Mouse (Mus musculus) megakaryocyte, embryonic 14.5 days (primary cell): ENCODE results near the gene Fam129b. TPM values are rescaled to one million over a fixed set of nuclear protein-coding genes. Genes with fewer than 3 reads are reported as not detected.
A peak's percentile ranks its signal among the peaks of the same experiment; 100 is the strongest.

ENCODE experiments used
- H3K27me3 ChIP-seq: replicated peaks from 2 replicates; pipeline ENCODE3; 2012; ENCODE audit warnings: inconsistent platforms
- H3K36me3 ChIP-seq: replicated peaks from 2 replicates; pipeline ENCODE3; 2012; ENCODE audit warnings: low read length, inconsistent platforms, mixed read lengths
- H3K4me1 ChIP-seq: 2 replicates; pipeline ENCODE4 v1.6.1; 2012; ENCODE audit warnings: inconsistent platforms
- H3K4me3 ChIP-seq: replicated peaks from 2 replicates; pipeline ENCODE3; 2012; ENCODE audit warnings: moderate library complexity, mild to moderate bottlenecking, inconsistent platforms
- H3K9me3 ChIP-seq: 2 replicates; pipeline ENCODE4 v1.6.1; 2012; ENCODE audit warnings: inconsistent platforms
- FLI1 ChIP-seq: IDR thresholded peaks from 2 replicates; pipeline ENCODE4 v1.6.1; 2012; ENCODE audit warnings: low read length, inconsistent platforms, mixed read lengths
- GATA1 ChIP-seq: IDR thresholded peaks from 3 replicates; pipeline ENCODE4 v1.6.1; 2012; ENCODE audit warnings: mixed read lengths, low read length, inconsistent platforms, borderline replicate concordance
- polyA plus RNA-seq: library from polyadenylated mRNA; stranded (reverse); fragments of >175 nt; gene quantifications from 2 replicates; pipeline ENCODE4 v1.2.3, GENCODE M21; 2012; ENCODE audit warnings: low replicate concordance; ENCODE audit not compliant: insufficient read depth

The Fam129b gene
- polyA plus RNA-seq, 1 experiment, result 19.5 TPM

DNA sequence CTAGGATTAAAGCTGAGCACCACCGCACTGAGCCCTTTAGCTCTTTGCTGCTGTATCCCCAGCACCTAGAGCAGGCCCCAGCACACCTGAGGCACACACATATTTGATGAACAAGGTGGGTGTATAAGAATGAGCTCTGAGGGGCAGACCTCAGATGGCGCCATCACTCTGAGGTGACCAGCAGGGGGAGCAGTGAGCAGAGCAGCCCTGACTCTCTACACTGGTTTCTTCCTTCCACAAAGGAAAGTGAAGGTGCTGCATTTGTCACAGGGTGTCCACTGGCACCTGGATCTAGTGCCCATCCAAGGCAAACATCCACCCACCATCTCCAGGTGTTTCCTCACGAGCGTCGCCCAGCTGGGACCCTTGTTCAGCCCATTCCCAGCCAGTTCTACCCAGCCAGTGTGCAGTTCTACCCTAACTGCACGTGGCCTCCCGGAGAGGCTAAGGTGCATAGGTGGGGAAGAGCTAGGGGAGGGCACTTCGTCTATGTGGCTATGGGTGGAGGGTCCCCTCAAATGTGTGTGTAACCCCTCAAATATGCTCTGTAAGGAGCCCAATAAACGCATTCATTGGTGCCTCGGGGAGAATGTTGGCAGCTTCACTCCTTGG is 16.8 kb upstream of the Fam129b start:
- Histone ChIP-seq H3K36me3 (no peaks in the 10 kb centered on the region), H3K9me3 (no peaks in the 10 kb centered on the region), H3K4me1 (peaks cover 23% of the 10 kb centered on the region), H3K27me3 (peaks cover 33% of the 10 kb centered on the region), H3K4me3 (no peak overlapping the region)
- TF ChIP-seq FLI1 (no peak), GATA1 (no peak)

- Histone ChIP-seq H3K27me3 (peaks cover 32% of the 10 kb centered on the region), H3K4me3 (no peak overlapping the region), H3K4me1 (peaks cover 21% of the 10 kb centered on the region), H3K9me3 (no peaks in the 10 kb centered on the region), H3K36me3 (no peaks in the 10 kb centered on the region)
- no peak for TF ChIP-seq FLI1
- TF ChIP-seq GATA1, result no peak
Measured at GRCm38 (mm10) chr2:32859622-32860012, 16.3 kb upstream of the Fam129b start.

- Histone ChIP-seq H3K4me3 (no peak overlapping the region), H3K9me3 (no peaks in the 10 kb centered on the region), H3K36me3 (no peaks in the 10 kb centered on the region), H3K27me3 (peaks cover 39% of the 10 kb centered on the region), H3K4me1 (peaks cover 15% of the 10 kb centered on the region)
- TF ChIP-seq GATA1 (no peak), FLI1 (no peak)
Measured at GRCm38 (mm10) chr2:32860799-32861198, 15.1 kb upstream of the Fam129b start.

- TF ChIP-seq GATA1 (no peak), FLI1 (no peak)
Measured at GRCm38 (mm10) chr2:32863317-32863716, 12.6 kb upstream of the Fam129b start.

DNA sequence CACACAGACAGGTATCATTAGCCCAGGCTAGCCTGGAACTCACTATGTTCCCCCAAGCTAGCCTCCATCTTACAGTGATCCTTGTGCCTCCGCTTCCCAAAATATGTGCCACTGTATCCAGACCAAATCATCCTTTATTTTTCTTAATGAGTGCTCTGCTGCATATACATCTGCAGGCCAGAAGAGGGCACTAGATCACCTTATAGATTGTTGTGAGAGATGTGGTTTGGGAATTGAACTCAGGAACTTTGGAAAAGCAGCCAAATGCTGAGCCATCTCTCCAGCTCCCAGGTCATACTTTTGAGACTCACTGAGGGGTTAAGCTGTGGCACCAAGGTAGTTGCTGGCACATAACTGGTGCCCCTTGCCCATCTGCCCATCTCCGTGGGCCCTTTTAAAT is 11.2 kb upstream of the Fam129b start:
- H3K36me3 ChIP-seq, result no peaks in the 10 kb centered on the region
- TF ChIP-seq GATA1, result no peak

More at GRCm38 (mm10) chr2:32863317-32863716, 12.6 kb upstream of the Fam129b start:
- H3K4me1 ChIP-seq, result peaks cover 21% of the 10 kb centered on the region
- H3K27me3 ChIP-seq, result peaks cover 56% of the 10 kb centered on the region
- no peak overlapping the region for H3K4me3 ChIP-seq
- no peaks in the 10 kb centered on the region for H3K36me3 ChIP-seq
- H3K9me3 ChIP-seq, result peaks cover 3% of the 10 kb centered on the region; the same call in 1 of the 2 replicates

DNA sequence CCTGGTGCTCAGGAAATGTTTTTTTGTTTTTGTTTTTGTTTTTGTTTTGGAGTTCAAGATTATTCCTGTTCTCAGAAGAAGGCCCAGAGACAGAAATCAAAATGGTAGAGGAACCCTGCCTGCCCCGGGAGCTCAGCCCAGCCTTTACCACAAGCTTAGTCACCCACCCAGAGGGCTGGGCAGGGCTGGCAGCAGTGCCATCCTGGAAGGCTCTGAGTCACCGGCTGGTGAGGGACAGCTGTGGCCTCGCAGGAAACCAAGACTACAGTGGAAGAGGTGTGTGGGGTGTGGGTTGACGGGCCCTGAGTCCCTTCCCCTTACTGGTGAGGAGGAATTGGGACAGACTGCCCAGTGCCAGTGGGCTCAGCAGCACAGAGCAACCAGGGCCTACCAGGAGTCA is 8.6 kb upstream of the Fam129b start:
- TF ChIP-seq GATA1 (no peak), FLI1 (no peak)

More for the DNA sequence above, 11.2 kb upstream of the Fam129b start:
- peaks cover 20% of the 10 kb centered on the region for H3K4me1 ChIP-seq
- H3K9me3 ChIP-seq, result peaks cover 3% of the 10 kb centered on the region; the same call in 1 of the 2 replicates
- H3K27me3 ChIP-seq, result peaks cover 55% of the 10 kb centered on the region
- no peak overlapping the region for H3K4me3 ChIP-seq

DNA sequence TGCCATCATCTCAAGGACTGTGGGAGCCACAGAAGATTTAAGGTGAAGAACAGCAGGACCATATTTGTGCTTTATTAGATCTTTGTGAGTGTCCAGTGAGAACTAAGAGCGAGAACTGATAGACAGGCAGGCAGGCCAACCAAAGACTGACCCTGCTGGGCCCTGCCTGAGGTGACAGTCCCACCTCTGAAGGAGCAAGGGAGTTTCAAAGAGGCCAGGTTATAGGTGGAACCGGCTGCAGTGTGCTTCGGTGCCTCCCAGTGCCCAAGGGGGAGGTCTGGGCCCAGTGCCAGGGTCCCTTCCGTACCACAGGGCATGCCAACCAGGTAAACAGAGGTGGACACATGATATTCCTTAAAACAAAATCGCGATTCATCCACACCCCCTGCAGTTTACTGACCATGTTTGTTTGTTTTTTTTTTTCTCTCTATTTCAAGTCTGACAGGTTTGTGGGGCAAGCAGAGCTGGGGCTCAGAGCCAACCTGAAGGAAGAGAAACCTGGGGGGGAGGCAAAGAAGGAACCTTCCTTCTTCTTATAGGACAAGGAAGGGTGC is 6.1 kb upstream of the Fam129b start:
- TF ChIP-seq GATA1 (no peak), FLI1 (no peak)
- Histone ChIP-seq H3K27me3 (peaks cover 63% of the 10 kb centered on the region), H3K36me3 (no peaks in the 10 kb centered on the region), H3K4me3 (no peak overlapping the region), H3K9me3 (peaks cover 3% of the 10 kb centered on the region; the same call in 1 of the 2 replicates), H3K4me1 (peaks cover 34% of the 10 kb centered on the region)

More for the DNA sequence above, 8.6 kb upstream of the Fam129b start:
- Histone ChIP-seq H3K36me3 (no peaks in the 10 kb centered on the region), H3K4me3 (peak overlapping the region; percentile 60), H3K9me3 (peaks cover 3% of the 10 kb centered on the region; the same call in 1 of the 2 replicates), H3K4me1 (peaks cover 33% of the 10 kb centered on the region), H3K27me3 (peaks cover 52% of the 10 kb centered on the region)

- H3K4me3 ChIP-seq, result no peak overlapping the region
- H3K27me3 ChIP-seq, result peaks cover 66% of the 10 kb centered on the region
- TF ChIP-seq FLI1 (no peak), GATA1 (no peak)
Measured at GRCm38 (mm10) chr2:32870275-32871100, 5.4 kb upstream of the Fam129b start.

DNA sequence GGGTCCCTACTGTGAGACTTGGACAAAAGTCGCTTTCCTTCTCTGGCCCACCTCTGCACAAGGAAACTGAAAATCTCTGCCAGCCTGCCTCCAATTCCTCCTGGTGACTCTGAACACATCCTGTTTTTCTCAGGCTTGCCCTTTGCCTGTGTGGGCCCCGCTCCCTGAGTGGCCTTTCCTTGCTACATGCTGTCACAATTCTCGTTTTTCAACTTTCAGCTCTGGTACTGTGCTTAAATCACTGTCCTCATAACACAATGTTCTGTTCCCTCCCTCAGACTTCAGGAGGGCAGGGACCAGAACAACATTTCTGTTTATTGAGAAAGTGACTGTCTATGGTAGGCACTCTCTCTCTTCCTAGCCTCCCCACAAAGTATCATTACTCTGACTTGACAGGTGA is 1.8 kb upstream of the Fam129b start:
- Histone ChIP-seq H3K4me3 (no peak overlapping the region), H3K27me3 (peaks cover 76% of the 10 kb centered on the region), H3K4me1 (peaks cover 54% of the 10 kb centered on the region)

More at GRCm38 (mm10) chr2:32870275-32871100, 5.4 kb upstream of the Fam129b start:
- Histone ChIP-seq H3K9me3 (peaks cover 3% of the 10 kb centered on the region; the same call in 1 of the 2 replicates), H3K4me1 (peaks cover 38% of the 10 kb centered on the region), H3K36me3 (no peaks in the 10 kb centered on the region)

More for the DNA sequence above, 1.8 kb upstream of the Fam129b start:
- Histone ChIP-seq H3K9me3 (no peaks in the 10 kb centered on the region), H3K36me3 (no peaks in the 10 kb centered on the region)
- TF ChIP-seq GATA1, result no peak
- TF ChIP-seq FLI1, result no peak
